Mouse (Mus musculus) C2C12 (cell line): ENCODE data around the gene Zfr. TPM values are rescaled to one million over a fixed set of nuclear protein-coding genes. Genes with fewer than 3 reads are reported as not detected.

Source experiments
- H3K27me3 ChIP-seq: one replicate; pipeline ENCODE4 v1.6.1; 2011; ENCODE audit not compliant: control insufficient read depth, insufficient read depth, insufficient read length
- H3K36me3 ChIP-seq: one replicate; pipeline ENCODE4 v1.6.1; 2011; ENCODE audit not compliant: control insufficient read depth, insufficient read depth
- H3K4me3 ChIP-seq: one replicate; pipeline ENCODE4 v1.5.1; 2011; ENCODE audit warnings: mild to moderate bottlenecking, control low read depth; ENCODE audit not compliant: poor library complexity, insufficient read depth, severe bottlenecking
- H3K79me2 ChIP-seq: one replicate; pipeline ENCODE4 v1.6.1; 2011; ENCODE audit not compliant: control insufficient read depth, insufficient read depth
- H3K79me3 ChIP-seq: one replicate; pipeline ENCODE4 v1.6.1; 2011; ENCODE audit warnings: low read depth, control low read depth
- H3ac ChIP-seq: one replicate; pipeline ENCODE3; 2011; ENCODE audit warnings: low read depth; ENCODE audit not compliant: control insufficient read depth, insufficient read length
- CEBPB ChIP-seq: IDR thresholded peaks from one replicate; pipeline ENCODE4 v1.6.1; 2011; ENCODE audit warnings: low read depth, mild to moderate bottlenecking, control low read depth, moderate library complexity
- CTCF ChIP-seq: IDR thresholded peaks from one replicate; pipeline ENCODE4 v1.5.1; 2011; ENCODE audit not compliant: control insufficient read depth, insufficient read depth, insufficient read length
- FOSL1 ChIP-seq: IDR thresholded peaks from one replicate; pipeline ENCODE4 v1.8.0; 2011; ENCODE audit warnings: mild to moderate bottlenecking, low read length; ENCODE audit not compliant: poor library complexity, insufficient read depth, severe bottlenecking
- MAX ChIP-seq: IDR thresholded peaks from one replicate; pipeline ENCODE4 v1.6.1; 2011; ENCODE audit warnings: mild to moderate bottlenecking, control low read depth
- MYOD1 ChIP-seq: IDR thresholded peaks from one replicate; pipeline ENCODE4 v1.6.1; 2011; ENCODE audit warnings: low read depth; ENCODE audit not compliant: control insufficient read depth, insufficient read length
- MYOG ChIP-seq: IDR thresholded peaks from one replicate; pipeline ENCODE4 v1.6.1; 2011; ENCODE audit not compliant: control insufficient read depth, insufficient read length; ENCODE audit errors: extremely low read depth
- USF1 ChIP-seq: IDR thresholded peaks from one replicate; pipeline ENCODE4 v1.6.1; 2011; ENCODE audit warnings: low read depth, mild to moderate bottlenecking, control low read depth, moderate library complexity
- polyA plus RNA-seq: library from polyadenylated mRNA; unstranded; fragments of >200 nt; fragmentation: generic; extraction: Trizol; gene quantifications from one replicate; pipeline ENCODE4 v1.2.1, GENCODE M21; 2012; ENCODE audit warnings: missing spikeins

Gene Zfr
- polyA plus RNA-seq, 1 experiment = 22.4 TPM

DNA sequence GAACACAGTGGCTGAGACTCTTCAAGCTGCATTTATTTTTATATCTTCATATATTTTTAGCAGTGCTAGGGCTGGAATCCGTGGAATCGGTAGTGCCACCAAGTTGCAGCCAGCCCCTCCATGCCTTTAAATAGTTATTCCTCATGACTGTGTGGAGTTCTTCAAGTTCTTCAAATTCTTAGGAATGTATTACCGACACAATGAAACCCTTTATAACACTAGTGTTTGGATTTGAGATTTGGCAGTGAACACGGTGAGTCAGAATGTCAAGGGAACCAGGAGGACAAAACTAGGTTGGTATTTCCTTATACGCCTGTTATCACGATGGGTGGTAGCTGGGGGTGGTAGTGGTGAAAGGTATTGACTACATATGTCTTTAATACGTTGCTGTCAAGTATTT is 6.4 kb upstream of the Zfr start:
- no peaks in the 10 kb centered on the region for H3K79me3 ChIP-seq
- H3K36me3 ChIP-seq = no peaks in the 10 kb centered on the region
- H3K27me3 ChIP-seq = no peaks in the 10 kb centered on the region
- H3ac ChIP-seq = no peak overlapping the region
- H3K4me3 ChIP-seq = no peak overlapping the region
- H3K79me2 ChIP-seq = no peaks in the 10 kb centered on the region
- TF ChIP-seq CTCF (no peak), MYOD1 (no peak), MYOG (no peak), MAX (no peak), USF1 (no peak), FOSL1 (no peak), CEBPB (no peak)

DNA sequence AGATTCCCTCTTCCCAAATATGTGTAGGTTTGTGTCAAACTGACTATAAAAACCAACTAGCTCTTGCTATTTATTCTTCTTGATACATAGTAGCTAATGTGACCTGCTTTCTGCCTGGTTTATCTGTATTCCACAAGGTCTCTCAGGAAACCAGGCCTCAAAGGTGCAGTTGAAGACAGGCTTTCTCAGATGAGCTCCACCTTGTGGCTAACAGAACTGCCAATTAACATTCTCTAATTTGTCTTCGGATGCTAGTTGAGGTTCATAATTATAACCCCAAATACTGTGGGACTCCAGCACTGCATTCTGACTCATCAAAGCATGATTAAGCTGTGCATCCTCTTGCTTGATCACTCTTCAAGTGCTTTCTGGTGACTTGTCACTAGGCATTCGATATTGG is 4.2 kb upstream of the Zfr start:
- Histone ChIP-seq H3K27me3 (no peaks in the 10 kb centered on the region), H3ac (no peak overlapping the region), H3K79me3 (peaks cover under 1% of the 10 kb centered on the region), H3K4me3 (no peak overlapping the region), H3K79me2 (peaks cover 8% of the 10 kb centered on the region), H3K36me3 (no peaks in the 10 kb centered on the region)
- no peak for TF ChIP-seq MYOG
- no peak for TF ChIP-seq MYOD1
- TF ChIP-seq FOSL1 = no peak
- TF ChIP-seq MAX = no peak
- no peak for TF ChIP-seq CTCF
- TF ChIP-seq USF1 = no peak
- TF ChIP-seq CEBPB = no peak

DNA sequence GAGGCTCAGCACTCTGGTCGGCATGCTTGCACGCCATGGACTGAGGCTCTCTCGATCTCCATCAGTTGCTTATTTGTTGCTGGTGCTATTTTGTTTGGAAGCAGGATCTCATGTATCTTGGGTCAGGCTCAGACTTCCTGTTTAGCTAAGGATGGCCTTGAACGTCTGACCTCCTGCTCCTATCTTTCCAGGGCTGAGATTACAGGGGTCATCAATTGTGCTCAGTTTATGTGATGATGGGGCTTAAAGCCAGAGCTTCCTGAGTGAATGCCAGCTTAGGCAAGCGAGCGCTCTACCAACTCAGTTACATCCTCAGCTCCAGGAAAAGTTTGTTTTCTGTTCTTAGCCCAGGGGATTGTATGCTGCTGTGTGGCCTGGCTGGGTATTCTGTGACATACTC is 3.1 kb upstream of the Zfr start:
- Histone ChIP-seq H3K36me3 (no peaks in the 10 kb centered on the region), H3K79me3 (peaks cover 12% of the 10 kb centered on the region), H3ac (no peak overlapping the region), H3K27me3 (no peaks in the 10 kb centered on the region), H3K4me3 (no peak overlapping the region), H3K79me2 (peaks cover 19% of the 10 kb centered on the region)
- TF ChIP-seq MYOG (no peak), MAX (no peak), USF1 (no peak), CTCF (no peak), MYOD1 (no peak), FOSL1 (no peak), CEBPB (no peak)

DNA sequence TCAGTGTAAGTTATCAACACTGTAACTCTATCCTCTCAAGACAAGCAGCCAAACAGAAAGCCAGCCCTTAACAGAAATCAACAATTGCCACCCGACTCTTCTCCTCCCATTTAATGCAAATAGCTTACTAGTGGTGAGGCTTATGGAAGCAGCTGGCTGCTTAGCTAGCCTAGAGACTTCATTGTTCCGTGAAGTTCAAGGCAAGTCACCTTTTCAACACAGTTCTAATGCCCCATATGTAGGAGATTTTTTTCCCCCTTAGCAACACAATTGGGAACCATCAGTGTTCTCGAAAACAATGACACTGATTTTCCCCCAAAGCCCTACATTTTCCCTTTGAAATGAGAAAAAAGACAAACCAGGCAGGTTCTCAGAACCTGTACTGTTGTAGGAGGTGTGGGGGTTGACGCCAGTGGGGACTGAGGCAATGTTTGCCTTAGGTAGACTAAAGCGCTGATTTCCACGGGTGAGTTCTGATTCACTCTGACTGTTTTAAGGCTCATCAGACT is 1.9 kb upstream of the Zfr start:
- H3K79me3 ChIP-seq = peaks cover 23% of the 10 kb centered on the region
- H3K79me2 ChIP-seq = peaks cover 32% of the 10 kb centered on the region
- no peaks in the 10 kb centered on the region for H3K27me3 ChIP-seq
- H3K4me3 ChIP-seq = no peak overlapping the region
- H3ac ChIP-seq = no peak overlapping the region
- TF ChIP-seq CTCF = no peak
- no peak for TF ChIP-seq MAX
- no peak for TF ChIP-seq MYOD1
- no peak for TF ChIP-seq USF1
- TF ChIP-seq FOSL1 = no peak
- TF ChIP-seq CEBPB = no peak
- TF ChIP-seq MYOG = no peak
- H3K36me3 ChIP-seq = peaks cover 2% of the 10 kb centered on the region

DNA sequence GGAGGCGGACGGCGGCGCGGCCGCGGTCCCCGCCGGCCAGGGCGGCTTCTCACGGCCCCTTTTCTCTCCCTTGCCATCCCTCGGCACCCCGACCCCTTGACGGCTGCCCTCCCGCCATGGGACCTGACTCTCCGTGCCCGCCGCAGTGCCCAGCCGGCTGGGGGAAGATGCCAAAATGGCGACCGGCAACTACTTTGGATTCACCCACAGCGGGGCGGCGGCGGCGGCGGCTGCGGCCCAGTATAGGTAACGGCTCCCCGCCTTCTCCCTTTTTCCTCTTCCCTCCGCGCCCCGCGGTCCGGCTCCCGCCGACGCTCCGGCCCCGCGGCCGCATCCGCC is 431 bp downstream of the Zfr start:
- H3K4me3 ChIP-seq = peak overlapping the region; percentile 94
- no peaks in the 10 kb centered on the region for H3K27me3 ChIP-seq
- no peak for TF ChIP-seq FOSL1
- TF ChIP-seq MYOD1 = no peak
- TF ChIP-seq MAX = no peak
- TF ChIP-seq USF1 = no peak
- no peak for TF ChIP-seq CEBPB
- no peak for TF ChIP-seq MYOG
- H3K36me3 ChIP-seq = peaks cover 23% of the 10 kb centered on the region
- H3K79me3 ChIP-seq = peaks cover 46% of the 10 kb centered on the region
- peak overlapping the region; percentile 84 for H3ac ChIP-seq
- H3K79me2 ChIP-seq = peaks cover 54% of the 10 kb centered on the region

DNA sequence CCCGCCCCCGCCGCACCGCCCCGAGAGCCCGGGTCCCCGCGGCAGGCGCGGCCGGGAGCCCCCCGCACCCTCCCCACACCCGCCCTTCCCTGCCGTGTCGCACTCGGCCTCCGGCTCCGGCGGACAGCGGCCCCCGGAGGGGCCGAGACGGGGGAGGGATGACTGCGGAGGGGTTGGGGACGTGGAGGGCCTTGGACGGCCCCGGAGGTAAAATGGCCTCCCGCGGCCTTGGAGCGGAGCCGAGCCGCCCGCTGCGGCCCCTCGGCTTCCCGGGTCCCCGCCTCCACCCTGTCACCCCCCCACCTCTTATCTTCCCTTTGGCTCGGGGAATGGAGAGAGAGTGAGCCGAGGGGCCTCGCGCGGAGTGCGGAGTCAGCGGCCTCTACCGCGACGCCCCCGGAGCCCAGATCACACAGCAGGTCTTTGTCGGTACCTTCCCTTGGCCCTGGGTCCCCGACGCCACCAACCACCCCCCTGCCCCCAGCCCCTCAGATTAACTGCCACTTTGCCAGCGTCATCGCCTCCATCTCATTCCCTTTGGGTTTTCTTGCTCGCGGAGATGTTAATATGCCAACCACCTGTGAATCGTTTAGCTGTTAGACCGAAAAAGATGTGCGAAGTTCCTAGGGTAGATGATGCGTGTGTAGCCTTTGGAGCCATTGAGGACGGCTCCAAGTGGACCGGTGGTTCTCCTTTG is 949 bp downstream of the Zfr start:
- TF ChIP-seq MYOG (no peak), MAX (no peak), FOSL1 (no peak), CEBPB (no peak), CTCF (no peak), MYOD1 (no peak), USF1 (no peak)
- peak overlapping the region; percentile 94 for H3K4me3 ChIP-seq

More for the DNA sequence above, 949 bp downstream of the Zfr start:
- Histone ChIP-seq H3K27me3 (no peaks in the 10 kb centered on the region), H3K36me3 (peaks cover 26% of the 10 kb centered on the region), H3K79me3 (peaks cover 50% of the 10 kb centered on the region), H3ac (peak overlapping the region; percentile 84), H3K79me2 (peaks cover 60% of the 10 kb centered on the region)
